Mouse (Mus musculus) kidney, postnatal 0 days (tissue): ENCODE data around the gene Vav1. TPM values are rescaled to one million over a fixed set of nuclear protein-coding genes. Genes with fewer than 3 reads are reported as not detected.

Experiments
- ATAC-seq: fragments of 200-750 bp; cut with Nextera tagmentation; replicated peaks from 2 replicates; pipeline ENCODE4 v1.8.0; 2017; ENCODE audit warnings: low read depth, moderate number of reproducible peaks, moderate TSS enrichment, moderate library complexity; ENCODE audit not compliant: low FRiP score
- DNase-seq: peaks from one replicate; pipeline ENCODE4 v3.0.0-alpha.2; 2016; ENCODE audit warnings: low spot score
- H3K27ac ChIP-seq: fragments of 300-500 bp; sonication (generic); 2 replicates; pipeline ENCODE4 v1.5.1; 2014; ENCODE audit warnings: mild to moderate bottlenecking
- H3K27me3 ChIP-seq: fragments of 300-500 bp; sonication (generic); 2 replicates; pipeline ENCODE4 v1.6.1; 2014; ENCODE audit warnings: low read length, mixed read lengths; ENCODE audit not compliant: insufficient read depth
- H3K36me3 ChIP-seq: fragments of 300-500 bp; sonication (generic); 2 replicates; pipeline ENCODE4 v1.6.1; 2014; ENCODE audit warnings: low read length, mixed read lengths; ENCODE audit not compliant: insufficient read depth
- H3K4me1 ChIP-seq: fragments of 300-500 bp; sonication (generic); replicated peaks from 2 replicates; pipeline ENCODE4 v1.6.1; 2014; ENCODE audit warnings: antibody characterized with exemption, low read length, mixed read lengths; ENCODE audit not compliant: insufficient read depth
- H3K4me2 ChIP-seq: fragments of 300-500 bp; sonication (generic); 2 replicates; pipeline ENCODE4 v1.6.1; 2014; ENCODE audit warnings: mild to moderate bottlenecking, low read length, moderate library complexity, mixed read lengths
- H3K4me3 ChIP-seq: fragments of 300-500 bp; sonication (generic); replicated peaks from 2 replicates; pipeline ENCODE4 v1.5.1; 2014; ENCODE audit warnings: low read depth, low read length
- H3K9ac ChIP-seq: fragments of 300-500 bp; sonication (generic); 2 replicates; pipeline ENCODE4 v1.6.1; 2014; ENCODE audit warnings: low read depth, low read length
- H3K9me3 ChIP-seq: fragments of 300-500 bp; sonication (generic); replicated peaks from 2 replicates; pipeline ENCODE4 v1.6.1; 2016; ENCODE audit warnings: low read length, inconsistent platforms, mixed read lengths
- CTCF ChIP-seq: IDR thresholded peaks from 2 replicates; pipeline ENCODE4 v1.5.1; 2016; ENCODE audit warnings: antibody characterized with exemption, low read depth, mild to moderate bottlenecking, moderate library complexity
- WGBS: fragments of 180-500 bp; shearing (Covaris S2); extraction: QIAGEN DNeasy Blood & Tissue Kit; methylation state at CpG from one replicate; pipeline ENCODE4 v1.1.7; 2014; 5-methylcytosine and 5-hydroxymethylcytosine counted together
- polyA plus RNA-seq: library from polyadenylated mRNA; unstranded; fragments of >200 nt; fragmentation: Nextera tagmentation; extraction: Ambion mirVana; gene quantifications from 2 replicates; pipeline ENCODE4 v1.2.1, GENCODE M21; 2015

Vav1 gene
- polyA plus RNA-seq, 1 experiment from 2014 or later = 1.1 TPM

GRCm38 (mm10) chr17:57259742-57260141, 19.2 kb upstream of the Vav1 start:
- no peak for DNase-seq
- H3K9ac ChIP-seq = no peak overlapping the region
- H3K4me3 ChIP-seq = no peak overlapping the region
- no peaks in the 10 kb centered on the region for H3K9me3 ChIP-seq
- H3K27ac ChIP-seq = no peak overlapping the region
- H3K4me1 ChIP-seq = no peaks in the 10 kb centered on the region
- no peak overlapping the region for H3K4me2 ChIP-seq
- WGBS = 86% methylated on average over 8 of the region's 8 CpGs
- no peak for TF ChIP-seq CTCF
- no peak for ATAC-seq
- H3K36me3 ChIP-seq = peaks cover 48% of the 10 kb centered on the region
- no peaks in the 10 kb centered on the region for H3K27me3 ChIP-seq

DNA sequence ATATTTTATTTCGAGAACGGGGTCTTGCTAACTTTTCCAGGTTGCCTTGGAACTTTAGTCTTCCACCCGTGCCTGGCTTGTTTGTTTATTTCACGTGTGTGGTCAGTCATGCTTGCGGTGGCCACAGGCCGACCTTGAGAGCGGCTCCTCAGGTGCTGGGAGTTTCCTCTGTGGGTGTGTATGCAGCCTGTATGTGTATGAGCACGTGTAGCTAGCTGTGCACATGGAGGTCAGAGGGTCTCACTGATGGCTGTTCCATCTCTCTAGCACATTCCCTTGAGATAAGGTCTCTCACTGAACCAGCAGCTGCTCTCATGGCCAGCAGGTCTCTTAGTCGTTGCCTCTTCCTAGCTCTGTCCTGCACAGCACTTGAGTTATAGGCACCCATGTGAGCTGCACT, 18.5 kb upstream of the Vav1 start:
- Histone ChIP-seq H3K27ac (no peak overlapping the region), H3K36me3 (peaks cover 45% of the 10 kb centered on the region; the same call in 1 of the 2 replicates), H3K9ac (no peak overlapping the region), H3K4me2 (no peak overlapping the region), H3K27me3 (no peaks in the 10 kb centered on the region), H3K4me1 (no peaks in the 10 kb centered on the region), H3K9me3 (no peaks in the 10 kb centered on the region), H3K4me3 (no peak overlapping the region)
- no peak for ATAC-seq
- DNase-seq = no peak
- WGBS = 77% methylated on average over 9 of the region's 9 CpGs
- no peak for TF ChIP-seq CTCF

DNA sequence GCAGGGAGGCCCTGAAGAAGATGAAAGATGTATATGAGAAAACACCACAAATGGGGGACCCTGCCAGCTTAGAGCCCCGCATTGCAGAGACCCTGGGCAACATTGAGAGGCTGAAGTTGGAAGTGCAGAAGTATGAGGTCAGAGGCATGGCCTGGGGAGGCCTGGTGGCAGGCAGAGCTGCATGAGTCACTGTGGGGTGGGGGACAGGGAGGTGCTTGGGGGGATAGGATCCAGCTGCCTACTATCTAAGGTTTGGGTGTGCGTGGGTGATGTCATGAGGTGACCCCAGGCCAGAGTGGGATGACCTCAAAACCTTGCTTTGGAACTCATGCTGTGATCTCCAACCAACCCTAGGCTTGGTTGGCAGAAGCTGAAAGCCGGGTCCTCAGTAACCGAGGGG, 17.6 kb upstream of the Vav1 start:
- H3K9ac ChIP-seq = no peak overlapping the region
- no peaks in the 10 kb centered on the region for H3K9me3 ChIP-seq
- TF ChIP-seq CTCF = no peak
- H3K27me3 ChIP-seq = no peaks in the 10 kb centered on the region
- no peak overlapping the region for H3K27ac ChIP-seq
- no peaks in the 10 kb centered on the region for H3K4me1 ChIP-seq
- WGBS = 92% methylated on average over 4 of the region's 4 CpGs
- DNase-seq (no peak), ATAC-seq (no peak)
- peaks cover 40% of the 10 kb centered on the region; the same call in 1 of the 2 replicates for H3K36me3 ChIP-seq
- no peak overlapping the region for H3K4me2 ChIP-seq
- H3K4me3 ChIP-seq = no peak overlapping the region

DNA sequence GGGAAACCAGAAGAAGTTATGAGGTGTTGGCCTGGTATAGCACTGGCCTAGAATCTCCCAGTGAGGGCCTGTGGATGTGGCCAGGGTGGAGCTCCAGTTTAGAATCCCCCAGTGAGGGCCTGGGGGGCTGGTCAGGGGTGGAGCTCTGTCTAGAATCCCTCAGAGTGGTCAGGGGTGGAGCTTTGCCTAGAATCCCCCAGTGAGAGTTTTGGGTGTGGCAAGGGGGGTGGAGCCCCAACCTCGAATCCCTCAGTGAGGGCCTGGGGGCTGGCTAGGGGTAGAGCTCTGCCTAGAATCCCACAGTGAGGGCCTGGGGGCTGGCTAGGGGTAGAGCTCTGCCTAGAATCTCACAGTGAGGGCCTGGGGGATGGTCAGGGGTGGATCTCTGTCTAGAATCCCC, 17.1 kb upstream of the Vav1 start:
- Histone ChIP-seq H3K36me3 (peaks cover 38% of the 10 kb centered on the region; the same call in 1 of the 2 replicates), H3K9ac (no peak overlapping the region), H3K27ac (no peak overlapping the region), H3K4me2 (no peak overlapping the region), H3K4me3 (no peak overlapping the region), H3K4me1 (no peaks in the 10 kb centered on the region), H3K9me3 (no peaks in the 10 kb centered on the region), H3K27me3 (no peaks in the 10 kb centered on the region)
- no peak for TF ChIP-seq CTCF
- DNase-seq (no peak), ATAC-seq (no peak)
- WGBS = 58% methylated on average over 1 of the region's 1 CpGs

GRCm38 (mm10) chr17:57262901-57263550, 15.9 kb upstream of the Vav1 start:
- no peak for DNase-seq
- Histone ChIP-seq H3K36me3 (peaks cover 31% of the 10 kb centered on the region; the same call in 1 of the 2 replicates), H3K27me3 (no peaks in the 10 kb centered on the region), H3K9me3 (no peaks in the 10 kb centered on the region), H3K4me1 (no peaks in the 10 kb centered on the region), H3K4me3 (no peak overlapping the region), H3K9ac (no peak overlapping the region), H3K27ac (no peak overlapping the region), H3K4me2 (no peak overlapping the region)
- 89% methylated on average over 17 of the region's 17 CpGs for WGBS
- ATAC-seq = no peak
- no peak for TF ChIP-seq CTCF

DNA sequence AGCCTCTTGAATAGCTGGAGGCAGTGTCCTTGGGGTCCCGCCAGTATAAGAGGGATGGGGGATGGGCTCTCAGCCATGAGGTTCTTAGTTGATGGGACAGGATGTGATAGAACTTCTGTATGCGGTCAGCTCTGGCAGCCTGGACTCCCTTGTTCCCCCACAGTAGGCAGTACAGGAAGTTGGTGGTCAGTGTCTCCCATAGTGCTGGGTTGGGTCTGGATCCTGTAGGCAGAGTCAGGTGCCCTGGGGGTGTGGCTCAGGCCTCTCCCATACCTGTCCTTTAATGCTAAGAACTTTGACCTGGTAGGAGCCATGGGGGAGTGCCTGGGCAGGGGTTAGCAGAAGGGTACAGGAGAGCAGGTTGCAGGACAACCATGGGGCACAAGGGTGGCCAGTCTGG, 14.7 kb upstream of the Vav1 start:
- 78% methylated on average over 2 of the region's 2 CpGs for WGBS
- DNase-seq (no peak), ATAC-seq (peak; percentile 34)
- Histone ChIP-seq H3K4me2 (no peak overlapping the region), H3K9ac (no peak overlapping the region), H3K9me3 (no peaks in the 10 kb centered on the region), H3K27ac (no peak overlapping the region), H3K36me3 (peaks cover 21% of the 10 kb centered on the region; the same call in 1 of the 2 replicates), H3K4me3 (no peak overlapping the region), H3K27me3 (no peaks in the 10 kb centered on the region), H3K4me1 (no peaks in the 10 kb centered on the region)
- no peak for TF ChIP-seq CTCF
